Mouse (Mus musculus): ENCODE data around the gene Hist1h4f. TPM values are rescaled to one million over a fixed set of nuclear protein-coding genes. Genes with fewer than 3 reads are reported as not detected.
A peak's percentile ranks its signal among the peaks of the same experiment; 100 is the strongest.

The Hist1h4f gene
- polyA plus RNA-seq, 1 experiment = 1.4 TPM

DNA sequence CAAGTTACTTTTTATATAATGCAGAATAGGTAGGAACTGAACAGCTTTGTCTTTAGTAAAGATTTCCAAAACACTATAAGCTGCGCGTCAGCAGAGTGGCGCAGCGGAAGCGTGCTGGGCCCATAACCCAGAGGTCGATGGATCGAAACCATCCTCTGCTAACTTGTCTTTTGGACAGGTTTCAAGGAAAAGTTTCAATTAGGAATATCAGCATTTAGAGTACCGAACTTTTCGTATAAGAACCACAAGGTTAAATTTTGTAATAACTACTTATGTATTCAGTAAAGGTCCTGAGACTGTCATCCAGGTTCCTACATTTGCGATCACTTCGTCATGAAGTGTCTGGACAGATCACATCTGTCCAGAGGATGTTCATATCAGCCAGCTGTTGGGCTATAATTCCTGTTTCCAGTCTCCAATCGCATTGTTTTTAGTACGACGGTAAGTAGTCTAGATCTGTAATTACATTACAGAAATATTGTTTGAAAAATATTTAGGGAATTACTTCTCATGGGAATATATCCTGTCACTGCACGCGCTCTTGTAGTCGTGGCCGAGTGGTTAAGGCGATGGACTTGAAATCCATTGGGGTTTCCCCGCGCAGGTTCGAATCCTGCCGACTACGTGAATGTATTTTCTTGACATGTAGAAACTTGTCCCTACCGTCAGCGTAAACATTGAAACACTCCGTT, 33.7 kb downstream of the Hist1h4f start:
- WGBS = under 1% methylated on average over 27 of the region's 27 CpGs
- Histone ChIP-seq H3K4me3 (ENCODE audit: insufficient read depth, low read depth, low read length) (peak overlapping the region; percentile 80), H3K4me1 (ENCODE audit: control insufficient read depth, insufficient read depth, low read length) (no peaks in the 10 kb centered on the region), H3K36me3 (ENCODE audit: control insufficient read depth, insufficient read depth, low read length) (no peaks in the 10 kb centered on the region), H3K27me3 (replicated peaks; ENCODE audit: control insufficient read depth, insufficient read depth, low read length) (no peaks in the 10 kb centered on the region), H3K27ac (ENCODE audit: insufficient read depth, low read depth, low read length) (no peak overlapping the region)
- peak; percentile 95 for DNase-seq
- no peak for TF ChIP-seq POLR2A (IDR thresholded peaks at IDR 0.05; ENCODE audit: low read depth, low read length)
- TF ChIP-seq CTCF (conservative IDR thresholded peaks at IDR 0.05; ENCODE audit: insufficient read depth, insufficient read length, low read depth, low read length) = no peak

DNA sequence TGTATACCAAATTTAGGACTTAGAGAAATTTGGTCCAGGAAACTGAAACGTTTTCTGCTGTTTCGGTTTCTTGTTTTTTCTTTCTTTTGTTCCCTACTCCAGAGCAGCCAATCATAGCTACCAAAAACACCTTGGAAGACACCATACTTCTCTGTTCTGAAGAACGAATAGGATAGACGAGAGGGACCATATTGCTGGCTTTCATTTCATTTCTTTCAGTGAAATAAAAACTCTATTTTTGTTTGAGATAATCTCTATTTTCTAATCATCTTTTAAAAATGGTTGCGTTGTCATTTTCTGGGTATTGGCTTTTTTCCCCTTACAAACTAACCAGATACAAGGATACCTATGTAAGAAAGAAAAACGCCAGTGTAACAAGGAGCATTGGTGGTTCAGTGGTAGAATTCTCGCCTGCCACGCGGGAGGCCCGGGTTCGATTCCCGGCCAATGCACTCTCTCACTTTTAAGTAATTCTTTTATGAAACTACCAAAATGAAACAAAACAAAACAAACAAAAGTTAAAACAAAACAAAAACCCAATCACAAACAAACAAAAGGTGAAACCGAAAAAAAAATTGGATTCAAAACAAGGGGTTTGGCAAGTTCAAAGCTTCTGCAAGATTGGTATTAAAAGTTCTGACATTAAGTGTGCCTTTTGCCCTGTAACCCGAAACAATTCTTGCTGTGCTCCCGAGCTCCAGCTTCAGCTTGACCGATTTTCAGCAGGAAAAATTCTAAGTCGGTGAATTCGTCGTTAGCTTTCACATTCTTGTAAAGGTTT, 34.4 kb downstream of the Hist1h4f start:
- H3K27ac ChIP-seq (ENCODE audit: insufficient read depth, low read depth, low read length) = peak overlapping the region; percentile 81; the same call in 1 of the 2 replicates
- WGBS = 1% methylated on average over 19 of the region's 19 CpGs
- H3K4me3 ChIP-seq (ENCODE audit: insufficient read depth, low read depth, low read length) = peak overlapping the region; percentile 80
- no peak for TF ChIP-seq CTCF (conservative IDR thresholded peaks at IDR 0.05; ENCODE audit: insufficient read depth, insufficient read length, low read depth, low read length)
- TF ChIP-seq POLR2A (IDR thresholded peaks at IDR 0.05; ENCODE audit: low read depth, low read length) = no peak
- no peaks in the 10 kb centered on the region for H3K27me3 ChIP-seq (replicated peaks; ENCODE audit: control insufficient read depth, insufficient read depth, low read length)
- DNase-seq = peak; percentile 89
- H3K4me1 ChIP-seq (ENCODE audit: control insufficient read depth, insufficient read depth, low read length) = no peaks in the 10 kb centered on the region
- no peaks in the 10 kb centered on the region for H3K36me3 ChIP-seq (ENCODE audit: control insufficient read depth, insufficient read depth, low read length)

- Histone ChIP-seq H3K4me3 (ENCODE audit: insufficient read depth, low read depth, low read length) (no peak overlapping the region), H3K27me3 (replicated peaks; ENCODE audit: control insufficient read depth, insufficient read depth, low read length) (no peaks in the 10 kb centered on the region), H3K4me1 (ENCODE audit: control insufficient read depth, insufficient read depth, low read length) (no peaks in the 10 kb centered on the region), H3K36me3 (ENCODE audit: control insufficient read depth, insufficient read depth, low read length) (no peaks in the 10 kb centered on the region), H3K27ac (ENCODE audit: insufficient read depth, low read depth, low read length) (no peak overlapping the region)
- no peak for DNase-seq
- WGBS = 66% methylated on average over 15 of the region's 15 CpGs
- TF ChIP-seq POLR2A (IDR thresholded peaks at IDR 0.05; ENCODE audit: low read depth, low read length) (no peak), CTCF (conservative IDR thresholded peaks at IDR 0.05; ENCODE audit: insufficient read depth, insufficient read length, low read depth, low read length) (no peak)
Observed at GRCm38 (mm10) chr13:23515826-23516620, 35.4 kb downstream of the Hist1h4f start.

DNA sequence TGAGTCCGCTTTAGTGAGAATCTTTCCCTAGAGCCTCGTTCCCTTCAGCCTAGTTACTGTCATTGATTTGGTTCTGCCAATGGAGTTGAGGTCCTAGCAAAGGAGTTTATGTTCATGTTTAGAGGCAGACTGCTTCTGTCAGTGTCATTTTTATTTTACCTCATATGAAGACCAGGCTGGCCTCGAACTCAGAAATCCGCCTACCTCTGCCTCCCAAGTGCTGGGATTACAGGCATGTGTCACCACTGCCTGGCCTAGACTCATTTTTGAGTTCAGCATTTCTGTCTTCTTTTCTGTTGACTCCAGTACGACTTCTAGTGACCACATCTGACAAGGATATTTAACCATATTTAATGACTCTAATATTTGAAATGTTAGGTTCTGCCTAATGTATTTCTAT, 36.2 kb downstream of the Hist1h4f start:
- Histone ChIP-seq H3K27ac (ENCODE audit: insufficient read depth, low read depth, low read length) (no peak overlapping the region), H3K27me3 (replicated peaks; ENCODE audit: control insufficient read depth, insufficient read depth, low read length) (no peaks in the 10 kb centered on the region), H3K36me3 (ENCODE audit: control insufficient read depth, insufficient read depth, low read length) (no peaks in the 10 kb centered on the region), H3K4me3 (ENCODE audit: insufficient read depth, low read depth, low read length) (no peak overlapping the region), H3K4me1 (ENCODE audit: control insufficient read depth, insufficient read depth, low read length) (no peaks in the 10 kb centered on the region)
- DNase-seq = no peak
- no peak for TF ChIP-seq CTCF (conservative IDR thresholded peaks at IDR 0.05; ENCODE audit: insufficient read depth, insufficient read length, low read depth, low read length)
- TF ChIP-seq POLR2A (IDR thresholded peaks at IDR 0.05; ENCODE audit: low read depth, low read length) = no peak
- WGBS = 87% methylated on average over 5 of the region's 5 CpGs

GRCm38 (mm10) chr13:23513517-23513916, 37.9 kb downstream of the Hist1h4f start:
- no peaks in the 10 kb centered on the region for H3K27me3 ChIP-seq (replicated peaks; ENCODE audit: control insufficient read depth, insufficient read depth, low read length)
- TF ChIP-seq POLR2A (IDR thresholded peaks at IDR 0.05; ENCODE audit: low read depth, low read length) = no peak
- no peak for TF ChIP-seq CTCF (conservative IDR thresholded peaks at IDR 0.05; ENCODE audit: insufficient read depth, insufficient read length, low read depth, low read length)
- WGBS = 79% methylated on average over 1 of the region's 1 CpGs
- no peak overlapping the region for H3K27ac ChIP-seq (ENCODE audit: insufficient read depth, low read depth, low read length)
- DNase-seq = no peak
- no peaks in the 10 kb centered on the region for H3K4me1 ChIP-seq (ENCODE audit: control insufficient read depth, insufficient read depth, low read length)
- H3K36me3 ChIP-seq (ENCODE audit: control insufficient read depth, insufficient read depth, low read length) = no peaks in the 10 kb centered on the region
- no peak overlapping the region for H3K4me3 ChIP-seq (ENCODE audit: insufficient read depth, low read depth, low read length)

- TF ChIP-seq CTCF (conservative IDR thresholded peaks at IDR 0.05; ENCODE audit: insufficient read depth, insufficient read length, low read depth, low read length) (no peak), POLR2A (IDR thresholded peaks at IDR 0.05; ENCODE audit: low read depth, low read length) (no peak)
- no peak for DNase-seq
- 56% methylated on average over 1 of the region's 1 CpGs for WGBS
Observed at GRCm38 (mm10) chr13:23510127-23510526, 41.3 kb downstream of the Hist1h4f start.

More at GRCm38 (mm10) chr13:23510127-23510526, 41.3 kb downstream of the Hist1h4f start:
- Histone ChIP-seq H3K27ac (ENCODE audit: insufficient read depth, low read depth, low read length) (no peak overlapping the region), H3K27me3 (replicated peaks; ENCODE audit: control insufficient read depth, insufficient read depth, low read length) (no peaks in the 10 kb centered on the region), H3K36me3 (ENCODE audit: control insufficient read depth, insufficient read depth, low read length) (no peaks in the 10 kb centered on the region), H3K4me3 (ENCODE audit: insufficient read depth, low read depth, low read length) (no peak overlapping the region), H3K4me1 (ENCODE audit: control insufficient read depth, insufficient read depth, low read length) (no peaks in the 10 kb centered on the region)

Measured in kidney, adult 2 months (tissue).